Mouse (Mus musculus) forebrain, embryonic 15.5 days (tissue): ENCODE measurements around the gene Nf2. TPM values are rescaled to one million over a fixed set of nuclear protein-coding genes. Genes with fewer than 3 reads are reported as not detected.
A peak's percentile ranks its signal among the peaks of the same experiment; 100 is the strongest.

Experiments
- ATAC-seq: fragments of 200-750 bp; cut with Nextera tagmentation; replicated peaks from 2 replicates; pipeline ENCODE4 v1.8.0; 2017; ENCODE audit warnings: mild to moderate bottlenecking, moderate TSS enrichment, moderate library complexity
- H3K27ac ChIP-seq: fragments of 300-500 bp; sonication (generic); replicated peaks from 2 replicates; pipeline ENCODE4 v1.5.1; 2015; ENCODE audit warnings: mild to moderate bottlenecking, inconsistent platforms
- H3K27me3 ChIP-seq: fragments of 300-500 bp; sonication (generic); 2 replicates; pipeline ENCODE4 v1.6.1; 2015; ENCODE audit warnings: inconsistent platforms
- H3K36me3 ChIP-seq: fragments of 300-500 bp; sonication (generic); 2 replicates; pipeline ENCODE4 v1.6.1; 2015; ENCODE audit warnings: mild to moderate bottlenecking, inconsistent platforms
- H3K4me1 ChIP-seq: fragments of 300-500 bp; sonication (generic); 2 replicates; pipeline ENCODE4 v1.6.1; 2015; ENCODE audit warnings: inconsistent platforms
- H3K4me2 ChIP-seq: fragments of 300-500 bp; sonication (generic); replicated peaks from 2 replicates; pipeline ENCODE4 v1.6.1; 2015; ENCODE audit warnings: mild to moderate bottlenecking, inconsistent platforms
- H3K4me3 ChIP-seq: fragments of 300-500 bp; sonication (generic); 2 replicates; pipeline ENCODE4 v1.5.1; 2015; ENCODE audit warnings: mild to moderate bottlenecking, inconsistent platforms
- H3K9ac ChIP-seq: fragments of 300-500 bp; sonication (generic); replicated peaks from 2 replicates; pipeline ENCODE4 v1.6.1; 2015; ENCODE audit warnings: mild to moderate bottlenecking, inconsistent platforms
- H3K9me3 ChIP-seq: fragments of 300-500 bp; sonication (generic); 2 replicates; pipeline ENCODE4 v1.6.1; 2016; ENCODE audit warnings: inconsistent platforms
- WGBS: fragments of 180-500 bp; shearing (Covaris S2); methylation state at CpG from one replicate; pipeline ENCODE4 v1.1.7; 2015; ENCODE audit warnings: mixed read lengths; 5-methylcytosine and 5-hydroxymethylcytosine counted together
- polyA plus RNA-seq: library from polyadenylated mRNA; unstranded; fragments of >200 nt; fragmentation: Nextera tagmentation; extraction: Ambion mirVana; gene quantifications from 2 replicates; pipeline ENCODE4 v1.2.1, GENCODE M21; 2015

Gene Nf2
- polyA plus RNA-seq: 67.2 and 67.3 TPM in 2 replicates

- H3K36me3 ChIP-seq: no peaks in the 10 kb centered on the region
- no peaks in the 10 kb centered on the region for H3K27me3 ChIP-seq
- peak within 1 kb of the TSS; percentile 80 for H3K27ac ChIP-seq
- under 1% methylated on average over 56 of the region's 60 CpGs for WGBS
- H3K9ac ChIP-seq: peak within 1 kb of the TSS; percentile 96
- peak within 1 kb of the TSS; percentile 81 for H3K4me2 ChIP-seq
- H3K9me3 ChIP-seq: no peaks in the 10 kb centered on the region
- peak; percentile 100 for ATAC-seq
- peaks cover 25% of the 10 kb centered on the region for H3K4me1 ChIP-seq
- peak within 1 kb of the TSS; percentile 99 for H3K4me3 ChIP-seq
Observed at GRCm38 (mm10) chr11:4849258-4849943, at the start of gene Nf2. Gene Nf2, minus strand, starts transcription at chr11:4849536.

DNA sequence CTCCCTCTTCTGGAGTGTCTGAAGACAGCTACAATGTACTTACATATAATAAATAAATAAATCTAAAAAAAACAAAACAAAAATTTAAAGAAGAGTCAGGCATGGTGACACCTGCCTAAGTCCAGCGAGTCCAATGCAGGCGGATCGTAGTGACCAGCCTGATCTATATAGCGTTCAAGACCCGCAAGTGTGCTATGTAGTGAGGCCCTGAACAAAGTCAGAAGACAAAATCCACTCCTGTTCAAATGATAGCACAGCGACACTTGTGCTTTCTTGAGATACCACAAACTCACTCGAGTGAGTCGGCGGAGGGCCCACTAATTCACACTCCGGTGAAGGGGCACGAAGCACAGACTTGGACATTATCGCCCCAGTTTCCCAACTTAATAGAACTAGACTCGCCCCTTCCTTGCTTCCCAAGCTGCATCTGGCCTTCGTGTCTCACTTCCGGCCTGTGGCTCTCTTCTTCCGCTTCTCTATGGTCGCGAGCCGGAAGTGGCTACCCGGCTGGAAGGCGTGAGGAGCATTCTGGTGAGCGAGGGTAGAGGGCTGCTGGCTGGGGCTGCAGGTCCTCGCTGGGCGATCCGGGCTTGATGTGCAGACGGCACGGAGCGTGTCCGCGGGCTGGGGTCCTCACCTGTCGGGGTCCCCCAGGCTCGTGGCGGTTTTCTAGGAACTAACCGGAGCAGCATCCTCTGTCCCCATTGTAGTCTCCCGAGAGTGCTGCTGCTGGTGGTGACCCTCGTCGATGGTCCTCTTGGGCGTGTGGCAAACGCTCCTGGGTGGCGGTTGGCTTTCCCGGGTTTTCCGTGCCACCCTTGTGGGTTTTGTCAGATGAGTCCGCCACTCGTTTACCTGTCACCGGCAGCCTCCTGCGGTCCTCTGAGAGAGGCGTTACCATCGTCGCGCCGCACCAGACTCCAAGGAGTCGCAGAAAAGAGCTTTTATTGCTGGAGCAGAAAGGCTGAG, 45.8 kb upstream of the Nf2 start, which contains the start of gene Thoc5:
Gene Thoc5, plus strand, starts transcription at position 473 of the 969 bp plus-strand sequence.
- Histone ChIP-seq H3K4me2 (peak within 1 kb of the TSS; percentile 70), H3K9ac (peak within 1 kb of the TSS; percentile 83), H3K4me3 (peak within 1 kb of the TSS; percentile 82), H3K9me3 (no peaks in the 10 kb centered on the region), H3K36me3 (peaks cover 36% of the 10 kb centered on the region), H3K4me1 (peaks cover 17% of the 10 kb centered on the region), H3K27ac (peak within 1 kb of the TSS; percentile 84), H3K27me3 (no peaks in the 10 kb centered on the region)
- WGBS: 2% methylated on average over 52 of the region's 52 CpGs
- ATAC-seq: peak; percentile 95

DNA sequence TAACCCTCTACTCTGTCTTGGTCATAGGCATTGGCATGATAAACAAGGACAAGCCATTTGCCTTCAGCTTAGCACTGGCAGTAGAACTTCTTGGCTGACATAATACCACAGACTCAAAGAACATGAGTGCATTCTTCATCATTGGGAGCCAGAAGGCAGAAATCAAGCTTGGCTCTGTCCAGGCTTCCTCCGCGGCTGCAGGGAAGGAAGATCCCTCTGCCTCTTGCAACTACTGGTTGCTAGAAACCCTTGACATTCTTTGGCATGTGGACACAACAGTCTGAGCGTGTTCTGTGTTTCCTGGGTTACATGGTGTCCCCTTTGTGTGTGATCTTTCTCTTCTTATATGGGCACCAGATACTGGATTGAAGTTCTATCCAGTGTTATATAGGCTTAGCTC, 37.7 kb upstream of the Nf2 start:
- Histone ChIP-seq H3K4me2 (no peak overlapping the region), H3K27ac (no peak overlapping the region), H3K4me3 (no peak overlapping the region), H3K36me3 (peaks cover 69% of the 10 kb centered on the region), H3K4me1 (no peaks in the 10 kb centered on the region), H3K9me3 (no peaks in the 10 kb centered on the region), H3K27me3 (no peaks in the 10 kb centered on the region), H3K9ac (no peak overlapping the region)
- WGBS: 99% methylated on average over 3 of the region's 3 CpGs
- no peak for ATAC-seq

DNA sequence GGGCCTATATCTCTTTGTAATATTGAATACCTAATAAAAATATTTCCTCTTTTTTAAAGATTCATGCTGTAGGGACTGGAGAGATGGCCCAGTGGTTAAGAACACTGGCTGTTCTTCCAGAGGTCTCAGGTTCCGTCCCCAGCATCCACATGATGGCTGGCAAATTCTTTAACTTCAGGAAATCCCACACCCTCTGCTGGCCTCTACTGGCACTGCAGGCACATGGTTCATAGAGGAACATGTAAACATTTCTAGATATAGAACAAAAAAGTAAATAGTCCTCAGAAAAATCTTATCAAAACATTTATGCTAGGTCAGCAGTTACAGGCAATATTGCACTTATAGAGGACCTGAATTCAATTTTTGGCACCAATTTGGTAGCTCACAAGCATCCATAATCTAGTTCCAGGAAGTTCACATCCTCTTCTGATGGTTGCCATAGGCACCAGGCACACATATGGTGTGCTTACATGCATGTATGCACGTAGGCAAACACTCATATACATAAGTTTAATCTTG, 36.1 kb upstream of the Nf2 start:
- Histone ChIP-seq H3K9me3 (no peaks in the 10 kb centered on the region), H3K27ac (no peak overlapping the region), H3K4me2 (no peak overlapping the region), H3K36me3 (peaks cover 55% of the 10 kb centered on the region), H3K4me1 (no peaks in the 10 kb centered on the region), H3K27me3 (no peaks in the 10 kb centered on the region), H3K9ac (no peak overlapping the region), H3K4me3 (no peak overlapping the region)
- ATAC-seq: no peak
- WGBS: 65% methylated on average over 2 of the region's 2 CpGs

GRCm38 (mm10) chr11:4882892-4883627, 33.7 kb upstream of the Nf2 start:
- Histone ChIP-seq H3K36me3 (peaks cover 31% of the 10 kb centered on the region), H3K27ac (no peak overlapping the region), H3K4me2 (no peak overlapping the region), H3K9me3 (no peaks in the 10 kb centered on the region), H3K27me3 (no peaks in the 10 kb centered on the region), H3K4me1 (no peaks in the 10 kb centered on the region), H3K9ac (no peak overlapping the region), H3K4me3 (no peak overlapping the region)
- 54% methylated on average over 14 of the region's 14 CpGs for WGBS
- no peak for ATAC-seq

- no peak for ATAC-seq
- no peaks in the 10 kb centered on the region for H3K27me3 ChIP-seq
- 94% methylated on average over 4 of the region's 4 CpGs for WGBS
Observed at GRCm38 (mm10) chr11:4881087-4881486, 31.8 kb upstream of the Nf2 start.

DNA sequence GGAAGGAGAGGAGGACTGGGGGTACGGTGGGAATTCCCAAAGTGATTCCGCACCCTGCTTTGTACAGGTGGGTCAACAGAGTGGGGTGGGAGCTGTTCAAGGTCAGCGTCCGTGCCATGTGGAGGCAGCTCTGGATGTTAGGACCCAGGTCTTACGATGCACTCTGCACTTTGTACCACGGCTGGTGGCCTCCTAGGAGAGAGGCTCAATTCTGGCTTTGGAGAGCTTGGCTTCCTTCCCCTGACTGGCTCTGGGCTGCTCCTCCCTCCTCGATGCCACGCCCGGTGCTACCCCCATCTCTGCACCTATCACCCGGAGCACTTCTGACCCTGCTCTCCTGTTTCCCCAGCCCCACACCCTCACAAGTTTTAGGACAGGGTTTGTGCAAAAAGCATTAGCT, 25.2 kb upstream of the Nf2 start:
- H3K36me3 ChIP-seq: peaks cover 8% of the 10 kb centered on the region; the same call in 1 of the 2 replicates
- H3K27ac ChIP-seq: peak overlapping the region; percentile 77; the same call in 1 of the 2 replicates
- H3K9ac ChIP-seq: peak overlapping the region; percentile 92
- H3K9me3 ChIP-seq: no peaks in the 10 kb centered on the region
- peak overlapping the region; percentile 88 for H3K4me3 ChIP-seq
- ATAC-seq: peak; percentile 51; the same call in 1 of the 2 replicates
- peak overlapping the region; percentile 77 for H3K4me2 ChIP-seq
- 2% methylated on average over 10 of the region's 10 CpGs for WGBS
- peaks cover 12% of the 10 kb centered on the region for H3K4me1 ChIP-seq
- H3K27me3 ChIP-seq: no peaks in the 10 kb centered on the region

More at GRCm38 (mm10) chr11:4881087-4881486, 31.8 kb upstream of the Nf2 start:
- Histone ChIP-seq H3K4me1 (no peaks in the 10 kb centered on the region), H3K4me2 (no peak overlapping the region), H3K9ac (no peak overlapping the region), H3K27ac (no peak overlapping the region), H3K9me3 (no peaks in the 10 kb centered on the region), H3K4me3 (no peak overlapping the region), H3K36me3 (peaks cover 26% of the 10 kb centered on the region)

- H3K27me3 ChIP-seq: no peaks in the 10 kb centered on the region
- ATAC-seq: peak; percentile 93
- H3K27ac ChIP-seq: peak within 1 kb of the TSS; percentile 77
- no peaks in the 10 kb centered on the region for H3K9me3 ChIP-seq
- H3K36me3 ChIP-seq: peaks cover 8% of the 10 kb centered on the region; the same call in 1 of the 2 replicates
- peak within 1 kb of the TSS; percentile 77 for H3K4me2 ChIP-seq
- peaks cover 12% of the 10 kb centered on the region for H3K4me1 ChIP-seq
- peak within 1 kb of the TSS; percentile 92 for H3K9ac ChIP-seq
- WGBS: under 1% methylated on average over 30 of the region's 30 CpGs
- H3K4me3 ChIP-seq: peak within 1 kb of the TSS; percentile 88
Observed at GRCm38 (mm10) chr11:4873755-4874475, 24.6 kb upstream of the Nf2 start, which contains the start of gene Nipsnap1. Gene Nipsnap1, plus strand, starts transcription at chr11:4873951.

- Histone ChIP-seq H3K4me3 (no peak overlapping the region), H3K36me3 (no peaks in the 10 kb centered on the region), H3K27me3 (no peaks in the 10 kb centered on the region), H3K9me3 (no peaks in the 10 kb centered on the region), H3K27ac (no peak overlapping the region), H3K9ac (no peak overlapping the region), H3K4me2 (no peak overlapping the region), H3K4me1 (no peaks in the 10 kb centered on the region)
- ATAC-seq: no peak
- 37% methylated on average over 10 of the region's 10 CpGs for WGBS
Observed at GRCm38 (mm10) chr11:4865645-4866251, 16.4 kb upstream of the Nf2 start.

GRCm38 (mm10) chr11:4862730-4863129, 13.4 kb upstream of the Nf2 start:
- ATAC-seq: no peak
- H3K27ac ChIP-seq: no peak overlapping the region
- 88% methylated on average over 1 of the region's 1 CpGs for WGBS
- no peaks in the 10 kb centered on the region for H3K4me1 ChIP-seq
- H3K36me3 ChIP-seq: no peaks in the 10 kb centered on the region
- H3K9me3 ChIP-seq: no peaks in the 10 kb centered on the region
- H3K4me3 ChIP-seq: no peak overlapping the region
- H3K9ac ChIP-seq: no peak overlapping the region
- H3K27me3 ChIP-seq: no peaks in the 10 kb centered on the region
- no peak overlapping the region for H3K4me2 ChIP-seq
